Mouse (Mus musculus) liver (tissue): ENCODE measurements around the gene Gm5447.

Experiments used
- DNase-seq: peaks from one replicate; pipeline ENCODE4 v3.0.0-alpha.2; 2020; ENCODE audit warnings: mixed read lengths

Gene Gm5447

DNA sequence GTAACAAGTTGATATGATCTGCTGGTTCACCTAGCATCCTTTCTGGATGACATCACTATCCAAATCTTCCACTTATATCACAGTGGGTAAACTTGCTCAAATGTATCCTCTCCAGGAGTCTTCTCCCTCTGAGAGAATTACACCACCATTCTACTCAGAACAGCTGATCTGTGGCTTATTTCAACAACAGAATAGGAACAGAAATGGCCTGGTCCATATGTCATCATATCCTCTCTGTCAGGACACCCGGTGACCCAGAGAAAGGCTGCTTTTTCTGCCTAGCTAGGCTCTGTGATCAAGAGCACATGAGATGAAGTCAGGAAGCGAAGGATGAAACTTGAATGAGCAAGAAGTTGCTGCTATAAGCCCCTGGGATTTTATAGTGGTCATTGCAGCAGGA lies 13.7 kb downstream of the Gm5447 start:
- DNase-seq = no peak

DNA sequence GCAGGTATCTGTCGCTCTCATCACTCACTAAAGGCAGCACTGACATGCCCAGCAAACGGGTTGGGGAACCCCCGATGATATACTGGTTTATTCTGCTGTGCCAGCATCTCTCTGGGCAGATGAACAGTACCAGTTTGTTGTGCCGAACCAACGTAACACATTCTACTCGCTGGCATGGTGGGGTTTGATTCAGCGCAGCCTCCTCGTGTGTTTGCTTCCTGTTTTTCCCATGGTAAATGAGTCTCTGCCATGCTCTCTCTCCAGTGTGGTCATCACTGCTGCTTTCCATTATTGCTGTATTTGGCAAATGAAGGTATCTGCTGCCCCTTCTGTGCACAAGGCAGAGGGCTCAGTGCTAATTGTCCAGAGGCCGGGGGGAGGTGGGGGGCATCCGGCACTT lies 15.7 kb downstream of the Gm5447 start:
- no peak for DNase-seq

DNA sequence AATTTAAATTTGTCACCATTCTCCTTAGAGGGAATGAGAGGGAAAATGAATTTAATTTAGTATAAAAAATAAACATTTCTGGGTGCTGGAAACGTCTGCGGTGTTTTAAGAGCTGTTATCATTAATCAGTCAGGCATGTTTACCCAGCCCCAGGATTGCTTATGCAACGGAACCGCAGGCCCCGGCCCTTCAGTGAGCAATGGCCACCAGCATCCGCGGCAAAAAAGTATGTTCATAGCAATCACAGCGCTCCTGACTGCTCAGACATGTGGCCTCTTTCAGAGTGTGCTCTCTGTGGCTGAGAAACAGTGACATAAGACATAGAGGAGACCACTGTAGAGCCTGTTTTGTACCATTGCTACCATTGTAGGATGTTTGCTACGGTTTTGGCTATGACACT lies 16.2 kb downstream of the Gm5447 start:
- no peak for DNase-seq

DNA sequence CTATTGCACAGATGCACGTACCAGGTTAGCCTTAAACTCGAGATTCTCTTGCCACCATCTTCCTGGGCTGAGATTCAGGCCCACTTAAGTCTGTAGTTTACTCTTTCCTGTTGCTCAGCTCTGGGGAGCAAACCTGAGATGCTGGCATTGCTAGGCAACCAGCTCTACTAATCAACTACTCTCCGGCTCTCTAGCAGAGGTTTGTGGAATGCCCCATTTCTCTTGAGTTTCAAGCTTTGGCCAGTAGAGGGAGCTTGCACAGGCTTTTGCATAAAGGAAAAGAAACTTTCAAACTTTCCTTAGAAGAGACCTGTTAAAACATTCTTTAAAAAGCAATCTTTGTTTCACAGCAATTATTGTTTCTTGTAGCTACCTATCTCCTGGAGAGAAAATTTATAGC lies 19.8 kb downstream of the Gm5447 start:
- peak; percentile 36 for DNase-seq

DNA sequence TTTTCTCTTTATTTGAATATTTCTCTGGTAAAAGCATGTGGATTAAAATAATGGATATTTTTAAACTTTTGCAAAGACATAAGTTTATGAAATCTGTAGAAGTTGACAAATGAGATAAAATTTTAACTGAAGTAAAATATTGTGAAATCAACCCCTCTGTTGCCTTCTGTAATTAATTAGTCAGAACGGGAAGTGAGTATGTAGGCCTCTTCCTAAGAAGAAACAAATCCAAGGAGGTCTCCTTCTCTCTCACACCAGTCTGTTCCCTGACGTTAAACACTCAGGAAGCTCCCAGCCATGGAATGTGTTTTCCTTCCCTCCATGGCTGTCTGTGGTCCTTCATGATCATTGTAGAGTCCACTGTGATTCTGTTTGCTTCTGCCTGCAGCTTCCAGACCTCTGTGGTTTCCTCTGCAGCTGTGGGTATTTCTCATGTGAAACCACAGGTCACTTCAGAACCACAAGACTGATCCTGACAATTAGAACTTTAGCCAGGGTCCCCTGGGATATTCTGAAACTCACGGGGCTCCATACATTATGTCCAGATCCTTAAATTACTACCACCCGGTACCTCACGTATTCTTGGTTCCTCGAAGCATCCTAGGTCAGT lies 20.4 kb downstream of the Gm5447 start:
- no peak for DNase-seq

DNA sequence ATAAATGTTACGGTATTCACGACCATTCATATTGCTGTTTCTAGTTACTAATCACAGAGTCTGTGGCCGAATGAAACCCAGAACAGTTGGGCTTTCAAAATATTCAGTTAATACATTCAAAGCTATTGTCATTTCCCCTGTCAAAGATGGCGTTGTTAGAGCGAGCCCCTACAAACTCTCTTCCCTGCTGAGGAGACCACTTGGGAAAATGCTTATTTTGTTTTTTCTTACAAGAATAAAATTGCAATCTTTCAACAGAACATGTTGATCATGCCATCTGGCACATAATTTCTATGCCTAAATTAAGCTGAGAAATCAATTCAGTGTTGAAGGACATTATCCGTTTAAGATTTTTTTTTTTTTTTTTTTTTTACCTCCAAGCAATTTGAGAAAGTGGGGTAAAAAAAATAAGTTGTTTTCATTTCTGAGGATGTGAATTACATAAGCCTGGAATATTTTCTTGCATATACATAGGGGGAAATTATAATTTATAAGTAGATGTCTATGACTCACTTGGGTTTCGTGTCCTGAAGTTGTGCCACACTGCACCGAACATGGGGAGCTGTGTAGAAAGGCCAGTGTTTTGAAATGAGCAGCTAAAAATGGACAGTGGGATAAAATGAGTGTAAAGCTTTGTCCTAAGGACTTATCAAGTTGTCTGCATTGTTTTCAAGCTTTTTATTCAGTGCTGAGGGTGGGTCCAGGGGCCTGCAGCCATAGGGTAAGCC lies 23.7 kb downstream of the Gm5447 start:
- DNase-seq = no peak

DNA sequence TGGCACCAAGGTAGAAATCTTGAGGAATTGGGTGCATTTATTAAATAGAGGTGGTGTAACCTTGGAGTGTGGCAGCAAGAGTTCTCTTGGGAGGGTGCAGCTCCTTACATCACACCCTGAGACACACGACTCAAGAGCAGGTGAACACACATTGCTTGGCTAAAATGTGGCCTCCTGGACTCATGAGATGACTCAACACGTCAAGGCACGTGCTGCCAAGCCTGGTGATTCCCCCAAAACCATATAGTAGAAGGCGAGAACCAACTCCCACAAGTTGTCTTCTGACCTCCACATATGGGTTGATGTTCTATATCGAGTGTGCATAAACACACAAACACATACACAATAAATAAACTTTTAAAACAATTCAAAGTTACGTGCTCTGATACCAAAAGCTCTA lies 25.8 kb downstream of the Gm5447 start:
- no peak for DNase-seq

DNA sequence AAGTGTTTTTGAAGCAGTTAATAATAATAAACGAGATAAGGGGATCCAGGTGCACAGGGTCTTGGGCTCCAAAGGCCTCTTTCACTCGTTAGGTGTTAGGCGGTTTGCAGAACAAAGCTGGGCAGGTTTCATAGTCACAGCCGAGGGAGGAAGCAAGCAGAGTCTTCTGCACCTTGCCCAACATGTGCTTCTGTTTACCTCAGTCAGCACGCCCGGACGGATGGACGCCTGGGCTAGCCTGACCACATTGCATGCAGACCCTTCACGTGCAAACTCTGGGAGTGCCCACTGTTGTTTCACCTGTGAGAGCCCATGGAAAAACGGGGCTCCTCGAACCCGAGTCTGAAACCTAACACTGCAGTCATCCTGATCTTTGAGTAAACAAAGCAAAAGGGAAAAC lies 30.5 kb downstream of the Gm5447 start:
- DNase-seq = no peak

DNA sequence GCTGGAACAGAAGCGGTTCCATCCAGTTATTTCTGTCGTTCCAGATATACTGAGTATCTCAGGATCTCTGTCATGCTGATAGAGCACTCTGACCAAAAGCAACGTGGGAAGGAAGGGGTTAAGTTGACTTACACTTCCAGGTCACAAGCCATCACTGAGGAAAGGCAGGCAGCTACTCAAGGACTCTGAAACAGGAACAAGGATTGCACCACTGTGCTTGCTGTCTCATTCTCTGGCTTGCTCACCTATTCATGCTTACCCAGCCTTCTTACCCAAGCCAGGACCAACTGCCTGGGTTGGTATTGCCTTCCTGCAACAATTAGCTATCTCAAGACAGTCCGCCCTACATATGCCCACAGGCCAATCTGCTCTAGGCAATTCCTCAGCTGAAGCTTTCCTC lies 31.0 kb downstream of the Gm5447 start:
- no peak for DNase-seq

DNA sequence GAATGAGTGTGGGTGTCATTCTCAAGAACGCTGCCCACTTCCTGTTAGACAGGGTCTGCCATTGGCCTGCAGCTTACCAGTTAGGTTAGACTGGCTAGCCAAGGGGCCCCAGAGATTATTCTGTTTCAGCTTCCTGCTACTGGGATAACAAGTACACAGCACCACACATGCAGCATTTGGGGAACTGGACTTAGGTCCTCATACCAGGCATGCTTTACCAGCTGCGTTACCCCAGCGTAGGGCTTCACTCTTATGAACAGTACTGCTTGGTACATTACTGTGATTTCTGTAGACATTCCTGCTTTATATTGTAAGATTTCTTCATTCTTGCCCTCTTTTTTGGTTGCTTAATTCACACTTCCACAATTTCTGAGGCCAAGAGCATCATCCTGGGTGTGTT lies 43.5 kb downstream of the Gm5447 start:
- DNase-seq = no peak

DNA sequence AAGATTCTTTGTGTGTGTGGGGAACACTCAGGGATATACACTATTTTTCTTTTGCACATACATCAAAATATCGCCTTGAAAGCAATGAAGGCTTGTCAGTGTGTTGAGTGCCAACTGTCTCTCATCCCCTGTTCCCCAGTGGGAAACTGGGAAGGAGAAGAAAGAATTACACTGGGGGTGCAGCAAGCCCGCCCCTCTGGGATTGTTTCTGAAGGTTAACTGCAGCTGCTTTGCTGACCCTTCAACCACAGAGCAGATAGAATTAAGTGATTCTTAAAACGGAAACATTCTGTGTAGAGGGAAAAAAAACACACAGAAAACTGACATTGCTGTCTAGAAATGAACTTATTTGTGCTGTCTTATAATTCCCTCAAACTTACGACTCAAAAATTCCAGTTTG lies 47.5 kb downstream of the Gm5447 start:
- no peak for DNase-seq

DNA sequence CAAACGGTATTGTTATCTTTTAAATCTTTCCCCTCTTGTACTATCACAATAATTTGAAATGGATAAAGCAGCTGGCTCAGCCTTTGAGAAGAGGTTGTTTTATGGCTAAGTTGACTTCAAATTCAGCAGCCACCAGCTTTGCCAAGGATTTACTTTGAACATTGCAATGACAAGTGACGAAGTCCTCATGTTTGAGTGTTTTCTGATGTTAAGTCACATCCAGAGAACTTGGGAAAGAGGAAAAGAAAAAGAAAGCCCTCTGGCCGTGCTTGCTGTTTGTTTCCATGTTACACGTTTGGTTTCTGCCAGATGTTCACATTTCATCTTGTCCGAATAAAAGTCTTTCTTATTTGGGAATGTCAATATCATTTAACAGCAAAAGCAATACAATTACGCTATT lies 47.9 kb downstream of the Gm5447 start:
- DNase-seq = no peak

DNA sequence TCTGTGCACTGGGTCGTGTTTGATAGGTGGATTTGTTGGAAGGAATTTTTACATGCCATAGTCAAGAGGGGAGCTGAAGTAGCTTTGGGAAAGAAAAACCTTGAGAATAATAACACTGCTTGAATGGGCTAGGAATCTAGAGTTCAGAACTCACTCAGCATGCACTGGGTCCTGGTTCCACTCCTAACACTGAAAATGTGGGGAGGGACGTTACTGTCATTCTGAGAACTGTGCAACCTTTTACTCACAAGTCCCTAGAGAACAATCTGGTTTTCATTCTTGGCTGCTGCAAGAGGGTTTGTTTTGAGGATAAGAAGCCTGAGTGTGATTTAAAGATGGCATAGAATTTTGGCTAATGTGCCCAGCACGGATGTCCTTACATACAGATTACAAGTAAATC lies 49.7 kb downstream of the Gm5447 start:
- DNase-seq = no peak
